ENCODE assay signal across 16 mouse cellular contexts in the genomic region with DNA sequence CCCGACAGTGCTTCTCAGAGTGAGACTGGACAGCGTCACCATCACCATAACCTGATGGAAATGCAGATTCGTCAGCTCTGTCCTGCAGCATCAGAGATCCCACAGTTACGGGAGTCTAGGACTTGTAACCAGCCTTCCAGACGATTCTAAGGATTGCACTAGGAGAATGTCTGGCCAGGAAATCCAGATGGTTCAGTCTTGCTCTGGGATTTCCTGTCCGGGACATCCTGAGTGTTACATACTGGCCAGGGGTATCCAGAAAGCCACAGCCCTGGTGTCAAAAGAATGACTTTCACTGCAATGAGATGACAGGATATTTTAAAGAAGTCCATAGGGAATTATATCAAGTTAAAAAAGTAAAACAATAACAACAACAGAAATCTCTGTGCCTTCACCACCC.
DNase-seq lines count a peak whose midpoint lies in the region; ATAC-seq and TF ChIP-seq lines count a peak whose summit lies in the region.
"Had no signal": no experiment of that assay in that cellular context is flagged by ENCODE, and none has a peak within 500 bp of the region (broad histone marks: within the 10 kb centered on the region; RNA-seq: fewer than 3 reads in every experiment).

No protein-coding gene starts in this region.

- H3K4me1 ChIP-seq in cerebellum, adult 2 months (ENCODE audit: control insufficient read depth, insufficient read depth, low read length): peaks cover 94% of the 10 kb centered on the region
- H3K4me1 ChIP-seq in heart, embryonic 13.5 days: peaks cover 95% of the 10 kb centered on the region
- H3K4me1 ChIP-seq in heart, embryonic 10.5 days: peaks cover 98% of the 10 kb centered on the region
- peaks cover 22% of the 10 kb centered on the region for H3K4me1 ChIP-seq in kidney, postnatal 0 days (replicated peaks; ENCODE audit: insufficient read depth, low read length)
- H3K4me1 ChIP-seq in midbrain, embryonic 15.5 days: peaks cover 62% of the 10 kb centered on the region

- H3K36me3 ChIP-seq in heart, embryonic 13.5 days: peaks cover 34% of the 10 kb centered on the region
- H3K36me3 ChIP-seq in heart, embryonic 10.5 days: peaks cover 54% of the 10 kb centered on the region
- 0 out of 2 replicates have a peak, but pooled peaks cover 16% of the 10 kb centered on the region for H3K36me3 ChIP-seq in kidney, postnatal 0 days (ENCODE audit: insufficient read depth, low read length)
- H3K36me3 ChIP-seq in midbrain, embryonic 15.5 days (replicated peaks): no peaks in the 10 kb centered on the region

- 51% methylated on average over 6 of the region's 6 CpGs for WGBS in cerebellum, adult 2 months
- 50% methylated on average over 6 of the region's 6 CpGs for WGBS in heart, embryonic 13.5 days
- WGBS in heart, embryonic 10.5 days: 51% methylated on average over 6 of the region's 6 CpGs
- 68% methylated on average over 6 of the region's 6 CpGs for WGBS in kidney, postnatal 0 days
- WGBS in midbrain, embryonic 15.5 days: 84% methylated on average over 6 of the region's 6 CpGs

- DNase-seq in cerebellum, adult 2 months: no peak
- no peak for DNase-seq in cerebellum, postnatal 4 days (ENCODE audit: low spot score in 2 of 2)
- no peak for DNase-seq in heart, embryonic 10.5 days (ENCODE audit: low spot score)
- DNase-seq in kidney, postnatal 0 days (ENCODE audit: low spot score): peak; percentile 40
- DNase-seq in kidney, postnatal 10 days: no peak
- DNase-seq in adrenal gland, postnatal 36 days: no peak
- DNase-seq: cerebellum, postnatal 36 days; gastrocnemius, postnatal 36 days; layer of hippocampus, adult 9-11 months; right cerebral cortex, postnatal 4 days had no signal

- ATAC-seq in heart, embryonic 13.5 days (ENCODE audit: extremely low read depth, insufficient number of reproducible peaks, low FRiP score, low TSS enrichment): no peak
- ATAC-seq in kidney, postnatal 0 days (replicated peaks; ENCODE audit: low FRiP score, low read depth): no peak
- ATAC-seq in midbrain, embryonic 15.5 days (replicated peaks): no peak
- ATAC-seq: activated CD4-positive, CD25-positive, alpha-beta regulatory T cell, adult 4 months had no signal

- TF ChIP-seq POLR2A in cerebellum, adult 2 months (IDR thresholded peaks at IDR 0.05; ENCODE audit: borderline replicate concordance, insufficient read depth, low read length): no peak

- no peak overlapping the region for H3K9ac ChIP-seq in heart, embryonic 13.5 days
- no peak overlapping the region for H3K9ac ChIP-seq in kidney, postnatal 0 days (ENCODE audit: low read depth, low read length)
- H3K9ac ChIP-seq in midbrain, embryonic 15.5 days: no peak overlapping the region
- H3K9ac ChIP-seq: embryonic facial prominence, embryonic 12.5 days; lung, embryonic 15.5 days had no signal

- peak overlapping the region; percentile 60 for H3K27ac ChIP-seq in cerebellum, adult 2 months (ENCODE audit: insufficient read depth, low read length)
- peak overlapping the region; percentile 33; the same call in 1 of the 2 replicates for H3K27ac ChIP-seq in heart, embryonic 13.5 days (replicated peaks)
- no peak overlapping the region for H3K27ac ChIP-seq in heart, embryonic 10.5 days
- 0 out of 2 replicates have a peak overlapping the region, but pooled peaks have one; percentile 61 for H3K27ac ChIP-seq in kidney, postnatal 0 days
- H3K27ac ChIP-seq in midbrain, embryonic 15.5 days: peak overlapping the region; percentile 81; the same call in 1 of the 2 replicates
- H3K27ac ChIP-seq: embryonic facial prominence, embryonic 12.5 days; lung, embryonic 15.5 days had no signal

- no peak overlapping the region for H3K4me2 ChIP-seq in heart, embryonic 13.5 days
- no peak overlapping the region for H3K4me2 ChIP-seq in kidney, postnatal 0 days (ENCODE audit: low read length)
- H3K4me2 ChIP-seq in midbrain, embryonic 15.5 days: no peak overlapping the region
- H3K4me2 ChIP-seq: embryonic facial prominence, embryonic 12.5 days; lung, embryonic 15.5 days had no signal

- no peaks in the 10 kb centered on the region for H3K27me3 ChIP-seq in cerebellum, adult 2 months (ENCODE audit: control insufficient read depth, insufficient read depth, low read length)
- no peaks in the 10 kb centered on the region for H3K27me3 ChIP-seq in heart, embryonic 13.5 days (replicated peaks)
- H3K27me3 ChIP-seq in heart, embryonic 10.5 days (ENCODE audit: insufficient read depth, poor library complexity, severe bottlenecking): no peaks in the 10 kb centered on the region
- no peaks in the 10 kb centered on the region for H3K27me3 ChIP-seq in kidney, postnatal 0 days (ENCODE audit: insufficient read depth, low read length)
- no peaks in the 10 kb centered on the region for H3K27me3 ChIP-seq in midbrain, embryonic 15.5 days (replicated peaks)
- H3K27me3 ChIP-seq: CH12.LX; embryonic facial prominence, embryonic 12.5 days; lung, embryonic 15.5 days had no signal

- no peaks in the 10 kb centered on the region for H3K9me3 ChIP-seq in heart, embryonic 13.5 days
- H3K9me3 ChIP-seq in heart, embryonic 10.5 days: no peaks in the 10 kb centered on the region
- no peaks in the 10 kb centered on the region for H3K9me3 ChIP-seq in kidney, postnatal 0 days (replicated peaks; ENCODE audit: low read length)
- no peaks in the 10 kb centered on the region for H3K9me3 ChIP-seq in midbrain, embryonic 15.5 days
- H3K9me3 ChIP-seq: embryonic facial prominence, embryonic 12.5 days; lung, embryonic 15.5 days had no signal

- H3K4me3 ChIP-seq in cerebellum, adult 2 months (replicated peaks; ENCODE audit: insufficient read depth, low read depth, low read length): no peak overlapping the region
- no peak overlapping the region for H3K4me3 ChIP-seq in heart, embryonic 13.5 days
- H3K4me3 ChIP-seq in heart, embryonic 10.5 days: no peak overlapping the region
- H3K4me3 ChIP-seq in kidney, postnatal 0 days (replicated peaks; ENCODE audit: low read depth, low read length): no peak overlapping the region
- no peak overlapping the region for H3K4me3 ChIP-seq in midbrain, embryonic 15.5 days
- H3K4me3 ChIP-seq: embryonic facial prominence, embryonic 12.5 days; lung, embryonic 15.5 days had no signal

- no peak for TF ChIP-seq CTCF in cerebellum, adult 2 months (IDR thresholded peaks at IDR 0.05; ENCODE audit: borderline replicate concordance, insufficient read depth, low read depth, low read length)
- no peak for TF ChIP-seq CTCF in kidney, postnatal 0 days (IDR thresholded peaks at IDR 0.05; ENCODE audit: low read depth)
